Mouse (Mus musculus) left cerebral cortex, adult 18-20 months (tissue): Measurements from ENCODE around the gene Tmem132d. TPM values are rescaled to one million over a fixed set of nuclear protein-coding genes. Genes with fewer than 3 reads are reported as not detected.
"Not testable (repeated sequence)": the region's sequence is repeated elsewhere in the genome, so short reads cannot be mapped to it uniquely, and the experiment has no call there.

Source experiments
- DNase-seq, 2 experiments: peaks; one replicate each; pipeline ENCODE4 v3.0.0; 2021 to 2022; ENCODE audit warnings: low spot score in 2 of 2, mixed read lengths in 1 of 2
- total RNA-seq, 2 experiments: library from RNA; stranded (reverse); gene quantifications; 2 replicates each; pipeline ENCODE4 v1.2.3; 2021

The Tmem132d gene
- total RNA-seq, 2 experiments from 2014 or later = 56.3 to 65.6 TPM

DNA sequence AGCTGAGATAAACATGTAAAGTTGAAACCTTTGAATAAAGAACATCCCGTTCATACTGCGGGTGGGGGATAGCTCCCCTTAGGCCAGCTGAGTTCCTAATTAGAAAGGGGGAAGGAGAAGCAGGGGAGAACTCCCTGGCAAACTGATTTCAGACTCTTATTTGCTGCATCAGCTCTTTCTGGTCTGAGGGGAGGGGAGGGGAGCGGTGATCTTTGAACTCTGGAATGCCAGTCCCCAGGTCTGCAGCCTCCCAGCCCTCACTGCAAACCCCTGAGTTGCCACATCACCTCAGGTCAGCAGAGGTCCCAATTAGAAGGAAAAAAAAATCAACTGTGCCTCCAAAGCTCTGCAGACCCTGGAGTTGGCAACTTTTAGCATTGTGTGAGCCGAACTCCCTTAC is 482.3 kb downstream of the Tmem132d start:
- no peak for DNase-seq

DNA sequence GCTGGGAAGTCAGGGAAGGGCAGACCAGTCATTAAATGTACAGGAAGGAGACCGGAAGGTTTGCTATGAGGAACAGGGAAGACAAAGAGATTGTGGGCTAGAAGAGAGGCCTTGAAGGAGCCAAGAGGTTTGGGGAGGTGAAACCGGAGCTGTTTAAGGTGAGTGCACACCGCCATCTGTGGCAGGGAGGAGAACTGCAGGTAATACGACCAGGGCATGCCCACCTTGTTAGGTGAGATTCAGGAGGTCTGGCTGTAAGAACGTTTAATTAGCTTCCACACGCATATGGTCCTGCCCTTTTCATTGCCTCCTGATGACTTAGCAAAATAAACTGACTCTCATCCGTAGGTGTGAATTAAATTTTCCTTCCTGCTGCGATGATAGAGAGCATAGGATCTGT is 485.6 kb downstream of the Tmem132d start:
- no peak for DNase-seq

DNA sequence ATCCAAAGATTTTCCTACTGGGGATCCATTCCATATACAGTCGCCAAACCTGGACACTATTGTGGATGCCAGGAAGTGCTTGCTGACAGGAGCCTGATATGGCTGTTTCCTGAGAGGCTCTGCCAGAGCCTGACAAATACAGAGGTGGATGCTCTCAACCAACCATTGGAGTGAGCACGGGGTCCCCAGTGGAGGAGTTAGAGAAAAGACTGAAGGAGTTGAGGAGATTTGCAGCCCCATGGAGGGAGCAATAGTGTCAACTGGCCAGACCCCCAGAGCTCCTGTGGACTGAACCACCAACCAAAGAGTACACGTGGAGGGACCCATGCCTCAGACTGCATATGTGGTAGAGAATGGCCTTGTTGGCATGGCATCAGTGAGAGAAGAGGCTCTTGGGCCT is 490.7 kb downstream of the Tmem132d start:
- not testable (repeated sequence) for DNase-seq

GRCm38 (mm10) chr5:127937914-127938313 is 495.0 kb downstream of the Tmem132d start:
- DNase-seq = no peak

DNA sequence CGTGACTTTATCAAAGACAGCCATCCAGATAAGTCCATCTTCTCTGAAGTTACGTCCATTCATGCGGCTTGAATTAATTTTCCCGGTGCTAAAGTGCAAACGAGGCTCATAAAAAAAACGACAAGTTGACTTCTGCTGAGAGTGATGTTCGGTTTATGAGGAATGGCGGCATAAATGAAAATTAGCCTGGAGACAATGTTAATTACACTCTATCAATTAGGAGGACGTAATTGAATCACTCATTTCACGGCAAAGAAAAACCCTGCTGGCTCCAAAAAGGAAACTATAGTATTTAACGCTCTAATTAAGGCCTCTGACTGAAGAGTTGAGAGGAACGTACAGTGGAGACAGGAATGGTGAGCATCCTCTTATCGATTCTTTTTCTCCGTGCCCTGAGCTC is 503.2 kb downstream of the Tmem132d start:
- no peak for DNase-seq

DNA sequence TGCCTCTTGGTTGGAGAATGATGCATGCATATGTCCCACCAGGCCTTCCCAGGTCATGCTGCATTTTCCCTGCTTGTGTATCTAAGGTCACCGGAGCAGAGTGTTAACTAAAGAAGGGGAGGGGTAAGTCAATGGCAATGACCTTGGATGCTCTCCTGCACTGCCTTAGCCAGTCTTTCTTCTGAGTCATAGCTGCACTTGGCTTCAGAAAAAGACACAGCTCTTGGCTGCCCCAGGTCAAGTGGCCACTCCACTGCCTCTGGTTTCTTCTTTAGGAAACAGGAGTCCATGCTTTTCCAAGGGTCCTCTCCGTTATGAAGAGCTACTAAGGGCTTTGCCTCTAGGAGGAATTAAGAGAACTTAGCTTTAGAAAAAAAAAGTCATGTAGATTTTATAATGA is 506.2 kb downstream of the Tmem132d start:
- no peak for DNase-seq

DNA sequence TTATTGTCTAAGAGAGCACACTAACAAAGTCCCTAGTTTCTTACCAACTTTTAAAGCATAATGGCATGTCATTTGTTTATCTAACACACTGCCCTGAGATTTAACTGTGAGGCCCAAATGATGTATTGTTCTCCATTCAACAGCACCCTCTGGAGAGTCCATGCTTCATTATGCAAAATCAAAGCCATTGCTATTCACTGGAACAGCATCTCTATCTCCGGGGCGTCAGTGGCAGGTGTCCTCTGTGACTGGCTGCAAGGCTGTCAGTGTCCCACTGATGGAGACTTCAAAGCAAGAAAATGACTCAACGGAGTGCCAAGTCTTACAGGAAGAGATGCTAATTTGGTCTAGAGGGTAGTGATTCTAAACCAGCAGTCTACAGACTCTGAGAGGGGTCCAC is 508.8 kb downstream of the Tmem132d start:
- DNase-seq = no peak

DNA sequence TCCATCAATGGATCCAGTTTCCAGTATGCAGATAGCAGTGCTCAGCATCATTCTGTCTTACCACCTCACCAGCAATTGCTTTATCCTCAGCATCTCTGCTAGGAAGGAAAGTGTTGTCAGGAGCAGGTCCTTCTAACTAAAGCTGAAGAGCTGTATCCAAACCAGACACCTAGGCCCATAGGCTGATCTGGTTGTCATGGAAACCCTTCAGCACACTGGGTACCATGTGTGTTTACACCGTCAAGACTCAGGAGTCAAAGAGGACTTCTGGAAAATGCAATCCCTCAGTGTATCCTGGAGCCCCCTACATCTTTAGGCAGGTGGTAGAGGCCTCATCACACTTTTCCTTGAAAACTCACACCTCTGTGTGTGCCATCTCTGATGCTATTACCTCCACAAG is 513.7 kb downstream of the Tmem132d start:
- DNase-seq = no peak

- DNase-seq = no peak
Measured at GRCm38 (mm10) chr5:127918376-127918775, 514.5 kb downstream of the Tmem132d start.

GRCm38 (mm10) chr5:127914157-127914556 is 518.7 kb downstream of the Tmem132d start:
- DNase-seq = no peak

GRCm38 (mm10) chr5:127911603-127912002 is 521.3 kb downstream of the Tmem132d start:
- no peak for DNase-seq

DNA sequence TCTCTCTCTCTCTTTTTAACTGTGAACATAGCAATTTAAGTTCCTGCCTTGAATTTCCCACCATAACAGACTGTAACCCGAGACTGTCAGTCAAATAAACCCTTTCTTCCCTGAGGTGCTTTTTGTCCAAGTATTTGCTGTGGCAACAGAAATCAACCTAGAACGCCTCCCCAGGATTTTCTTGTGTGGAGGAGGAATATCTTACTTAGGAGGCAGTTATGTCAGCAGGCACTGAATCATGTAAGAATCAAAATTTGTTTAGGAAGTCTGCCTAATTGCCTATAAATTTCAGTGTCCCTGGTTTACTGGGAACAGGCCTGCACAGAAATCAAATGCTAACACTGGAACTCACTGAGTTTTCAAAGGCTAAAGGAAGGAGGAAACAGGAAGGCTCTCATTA is 522.5 kb downstream of the Tmem132d start:
- DNase-seq = no peak

- DNase-seq = no peak
Measured at GRCm38 (mm10) chr5:127895176-127895575, 537.7 kb downstream of the Tmem132d start.

DNA sequence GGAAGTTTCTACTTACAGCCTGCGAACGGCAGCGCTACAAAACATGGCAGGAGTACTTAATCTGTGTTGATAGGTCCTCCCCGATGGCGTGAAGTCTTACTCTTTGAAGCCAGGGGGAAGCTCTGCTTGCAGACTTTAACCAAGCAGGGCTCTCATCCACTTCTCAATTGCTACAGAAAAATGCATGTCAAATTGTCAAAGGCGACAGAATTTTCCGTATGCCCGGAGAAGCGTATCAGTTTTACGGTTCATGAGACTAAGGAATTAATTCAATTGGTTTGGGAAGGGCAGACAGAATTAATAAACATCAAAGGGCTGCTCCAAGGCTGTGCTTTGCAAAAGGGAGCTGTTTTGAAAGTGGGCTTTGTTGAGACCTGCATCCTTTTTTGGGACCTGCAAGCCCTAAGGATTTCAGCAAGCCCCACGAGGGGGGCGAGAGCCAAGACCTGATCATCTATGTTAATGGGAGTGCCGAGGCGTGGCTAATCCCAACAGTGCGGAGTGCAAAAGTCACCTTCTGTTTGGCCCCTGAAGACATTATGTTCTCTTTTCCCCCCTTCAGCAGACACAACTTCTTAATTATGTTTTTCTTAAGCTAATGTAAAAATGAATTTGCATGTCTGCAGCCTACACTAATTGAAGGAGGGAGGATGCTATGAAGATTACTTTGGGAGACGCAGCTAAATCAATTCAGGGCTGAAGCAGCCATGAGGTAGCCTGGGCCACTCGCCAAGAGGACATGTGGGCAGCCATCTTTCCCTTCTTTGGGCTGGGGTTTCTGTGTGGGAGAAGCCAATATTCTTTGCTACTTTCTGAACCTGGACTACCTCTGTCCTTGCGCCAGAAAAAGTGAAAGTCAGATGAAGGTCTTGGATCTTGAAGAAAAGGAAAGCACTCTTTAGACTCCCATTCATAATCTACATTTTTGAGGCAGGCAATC is 547.0 kb downstream of the Tmem132d start:
- DNase-seq = no peak

GRCm38 (mm10) chr5:127883021-127883420 is 549.9 kb downstream of the Tmem132d start:
- no peak for DNase-seq

DNA sequence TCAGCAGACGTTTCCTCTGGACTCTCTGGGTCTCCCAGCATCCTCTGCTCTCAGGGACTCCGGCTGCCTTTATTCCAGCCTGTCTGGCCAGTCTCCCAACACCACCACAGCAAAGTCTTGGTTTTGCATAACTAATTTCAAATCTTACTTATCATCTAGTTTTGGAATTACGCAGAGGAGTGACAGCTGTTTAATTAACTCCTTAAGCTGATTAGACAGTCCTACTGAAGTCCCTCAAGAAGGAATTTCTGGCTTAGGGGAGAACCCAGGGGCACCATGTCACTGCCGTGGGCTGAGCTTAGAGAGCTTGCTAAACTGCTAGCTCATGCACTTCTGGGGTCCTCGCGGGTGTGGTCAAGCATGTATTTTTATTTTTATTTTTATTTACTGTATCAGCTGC is 558.4 kb downstream of the Tmem132d start:
- DNase-seq = no peak

DNA sequence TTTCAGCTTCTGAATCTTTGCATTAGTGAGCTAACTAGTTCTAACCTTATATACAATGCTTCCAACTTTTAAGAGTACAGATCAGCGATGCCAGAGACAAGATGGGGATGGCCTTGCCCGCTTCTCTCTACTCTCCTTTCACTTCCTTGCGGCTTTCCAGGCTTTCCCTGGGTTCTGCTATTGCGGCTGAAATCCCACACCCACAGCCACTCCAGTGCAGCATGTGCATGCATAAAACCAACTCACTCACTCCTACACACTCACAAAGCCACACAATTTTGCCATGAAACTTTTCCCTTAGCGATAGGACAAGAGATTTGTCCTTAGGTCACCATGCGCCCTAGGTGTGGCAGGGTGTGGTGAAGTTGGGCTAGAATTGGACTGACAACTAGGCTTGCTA is 567.7 kb downstream of the Tmem132d start:
- DNase-seq = peak in 1 of 2 experiments; percentile 48

DNA sequence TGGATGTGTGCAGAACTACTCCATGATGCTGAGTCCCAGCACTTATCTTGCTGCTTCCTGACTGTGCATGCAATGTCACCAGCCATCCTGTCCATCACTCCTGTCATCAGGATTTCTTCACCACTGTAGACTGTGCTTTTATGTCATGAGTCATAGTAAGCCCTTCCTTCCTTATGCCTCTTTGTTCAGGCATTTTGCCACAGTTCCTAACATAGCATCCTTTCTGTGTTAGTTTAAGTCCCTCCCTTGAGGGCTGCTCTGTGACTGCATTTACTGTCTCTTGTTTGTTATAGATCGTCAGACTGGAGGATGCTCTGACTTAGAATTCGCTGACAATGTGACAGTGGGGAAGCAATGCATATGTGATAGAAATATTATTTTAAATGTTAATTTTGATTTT is 573.2 kb downstream of the Tmem132d start:
- no peak for DNase-seq

GRCm38 (mm10) chr5:127852305-127852704 is 580.6 kb downstream of the Tmem132d start:
- no peak for DNase-seq

DNA sequence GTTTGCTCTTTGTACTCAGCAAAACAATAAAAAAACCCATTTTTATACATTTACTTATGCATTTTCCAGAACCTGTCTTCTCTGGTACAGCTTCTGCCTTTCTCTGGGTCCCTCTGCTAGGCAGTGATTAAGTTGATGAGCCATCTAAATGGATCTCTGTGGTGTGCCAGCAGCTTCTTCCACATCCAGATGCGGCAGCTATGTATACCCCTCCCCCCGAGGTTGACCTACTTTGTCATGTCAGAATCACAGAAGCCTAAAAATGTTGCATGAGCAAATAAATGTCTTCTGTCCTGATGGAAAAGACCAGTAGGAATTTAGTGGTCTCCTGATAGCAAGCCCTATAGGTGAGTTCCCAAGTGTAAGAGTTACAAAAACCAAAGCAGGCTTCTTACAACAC is 601.1 kb downstream of the Tmem132d start:
- no peak for DNase-seq

GRCm38 (mm10) chr5:127830831-127831230 is 602.0 kb downstream of the Tmem132d start:
- DNase-seq = no peak

- peak in 1 of 2 experiments; percentile 26 for DNase-seq
Measured at GRCm38 (mm10) chr5:127828756-127829155, 604.1 kb downstream of the Tmem132d start.

DNA sequence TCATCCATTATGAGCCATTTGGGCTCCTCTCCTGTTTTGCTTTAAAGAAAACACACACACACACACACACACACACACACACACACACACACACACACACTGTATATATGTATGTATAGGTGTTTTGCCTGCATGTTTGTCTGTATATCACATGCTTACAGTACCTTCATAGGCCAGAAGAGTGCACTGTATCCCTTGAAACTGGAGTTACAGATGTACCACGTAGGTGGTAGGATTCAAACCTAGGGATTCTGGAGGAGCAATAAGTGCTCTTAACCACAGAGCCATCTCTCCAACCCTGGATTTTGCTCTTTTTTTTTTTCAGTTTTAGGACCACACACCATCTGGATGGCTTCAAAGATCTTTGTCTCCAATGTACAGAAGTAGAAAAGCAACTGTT is 610.9 kb downstream of the Tmem132d start:
- DNase-seq = peak in 1 of 2 experiments; percentile 22
